Mouse (Mus musculus): ENCODE data around the gene Slc2a3.

- TF ChIP-seq CTCF (IDR thresholded peaks at IDR 0.05; ENCODE audit: low read depth, low read length) (no peak), GATA1 (IDR thresholded peaks at IDR 0.05; ENCODE audit: borderline replicate concordance, low read length) (no peak)
These were observed 18.8 kb upstream of the Slc2a3 start for GRCm38 (mm10) chr6:122820071-122820798.

All from G1E (cell line).